17 mouse cellular contexts compared by ENCODE assay signal in genomic region chr12:105862072-105862471, GRCm38 (mm10).
DNase-seq lines count a peak whose midpoint lies in the region; ATAC-seq and TF ChIP-seq lines count a peak whose summit lies in the region.
"Had no signal": no experiment of that assay in that cellular context is flagged by ENCODE, and none has a peak within 500 bp of the region (broad histone marks: within the 10 kb centered on the region; RNA-seq: fewer than 3 reads in every experiment).

No protein-coding gene starts in this region.

- TF ChIP-seq CTCF in E14TG2a.4 (conservative IDR thresholded peaks at IDR 0.05; ENCODE audit: low read length) = no peak
- TF ChIP-seq CTCF in hindbrain, postnatal 0 days (IDR thresholded peaks at IDR 0.05; ENCODE audit: low read depth) = no peak

- peak overlapping the region; percentile 61 for H3K4me3 ChIP-seq in E14TG2a.4 (replicated peaks; ENCODE audit: low read length)
- H3K4me3 ChIP-seq in hindbrain, postnatal 0 days (ENCODE audit: low read length) = no peak overlapping the region
- H3K4me3 ChIP-seq: erythroblast, embryonic 14.5 days; heart, embryonic 10.5 days; liver, embryonic 13.5 days had no signal

- no peaks in the 10 kb centered on the region for H3K36me3 ChIP-seq in E14TG2a.4 (ENCODE audit: insufficient read depth, low read length)
- no peaks in the 10 kb centered on the region for H3K36me3 ChIP-seq in hindbrain, postnatal 0 days (ENCODE audit: insufficient read depth, low read length)
- H3K36me3 ChIP-seq: heart, embryonic 10.5 days; liver, embryonic 13.5 days had no signal

- H3K27ac ChIP-seq in hindbrain, postnatal 0 days = no peak overlapping the region
- H3K27ac ChIP-seq: heart, embryonic 10.5 days; liver, embryonic 13.5 days; stomach, postnatal 0 days had no signal

- 42% methylated on average over 6 of the region's 6 CpGs for WGBS in hindbrain, postnatal 0 days

- H3K4me2 ChIP-seq in hindbrain, postnatal 0 days (ENCODE audit: low read depth, low read length) = no peak overlapping the region
- H3K4me2 ChIP-seq: liver, embryonic 13.5 days; lung, embryonic 14.5 days had no signal

- peak; percentile 79 for ATAC-seq in frontal cortex, adult (ENCODE audit: low TSS enrichment)
- peak; percentile 59 for ATAC-seq in hindbrain, postnatal 0 days

- H3K4me1 ChIP-seq in E14TG2a.4 (replicated peaks; ENCODE audit: low read depth, low read length) = peaks cover 65% of the 10 kb centered on the region
- H3K4me1 ChIP-seq in hindbrain, postnatal 0 days (ENCODE audit: insufficient read depth, low read length) = peaks cover 10% of the 10 kb centered on the region; the same call in 1 of the 2 replicates
- H3K4me1 ChIP-seq: liver, embryonic 13.5 days had no signal

- peak; percentile 26 to 48 for DNase-seq in cerebellum, adult 18-20 months
- DNase-seq in cerebellum, postnatal 14 days = no peak
- DNase-seq in frontal cortex, postnatal 14 days (ENCODE audit: low spot score in 2 of 2) = no peak
- no peak for DNase-seq in hindbrain, postnatal 0 days (ENCODE audit: low spot score)
- DNase-seq in kidney, adult 8-10 months = no peak
- no peak for DNase-seq in gastrocnemius, postnatal 10 days
- DNase-seq: adrenal gland, postnatal 36 days; kidney, adult 11 months; liver, embryonic 13.5 days; right cerebral cortex, adult 18-20 months had no signal

- peaks cover 3% of the 10 kb centered on the region; the same call in 1 of the 2 replicates for H3K27me3 ChIP-seq in E14TG2a.4 (ENCODE audit: insufficient read depth, low read length)
- no peaks in the 10 kb centered on the region for H3K27me3 ChIP-seq in hindbrain, postnatal 0 days (ENCODE audit: insufficient read depth, low read length)
- H3K27me3 ChIP-seq: CH12.LX; liver, embryonic 13.5 days had no signal

- H3K9me3 ChIP-seq in E14TG2a.4 (ENCODE audit: low read length) = no peaks in the 10 kb centered on the region
- H3K9me3 ChIP-seq in hindbrain, postnatal 0 days (ENCODE audit: low read length) = no peaks in the 10 kb centered on the region
- H3K9me3 ChIP-seq: heart, embryonic 10.5 days; liver, embryonic 13.5 days had no signal

- no peak overlapping the region for H3K9ac ChIP-seq in hindbrain, postnatal 0 days (replicated peaks; ENCODE audit: low read length)
- H3K9ac ChIP-seq: liver, embryonic 13.5 days; lung, embryonic 14.5 days had no signal

Comparison
In these comparisons a context has a peak if more than half of its experiments do, and no peak if none do; other contexts are left out.
1. DNase-seq: peak in cerebellum, adult 18-20 months (2 of 2); none in cerebellum, postnatal 14 days (0 of 2), frontal cortex, postnatal 14 days (0 of 2), hindbrain, postnatal 0 days (single experiment), kidney, adult 8-10 months (0 of 2) and gastrocnemius, postnatal 10 days (single experiment).